Mouse (Mus musculus): ENCODE measurements around the gene Esr2. TPM values are rescaled to one million over a fixed set of nuclear protein-coding genes. Genes with fewer than 3 reads are reported as not detected.

The Esr2 gene
- polyA plus RNA-seq, 1 experiment from 2014 or later, result 0.08 TPM

- H3K9ac ChIP-seq, result no peak overlapping the region
- 72% methylated on average over 3 of the region's 3 CpGs for WGBS
- H3K36me3 ChIP-seq (replicated peaks; ENCODE audit: control insufficient read depth, insufficient read depth), result no peaks in the 10 kb centered on the region
- no peak for DNase-seq (ENCODE audit: low spot score)
- no peak for ATAC-seq (ENCODE audit: low FRiP score)
- H3K9me3 ChIP-seq (ENCODE audit: control insufficient read depth, low read length), result no peaks in the 10 kb centered on the region
- no peaks in the 10 kb centered on the region for H3K4me1 ChIP-seq (replicated peaks; ENCODE audit: control insufficient read depth, insufficient read depth, low read length)
- H3K4me2 ChIP-seq (replicated peaks), result no peak overlapping the region
- no peaks in the 10 kb centered on the region for H3K27me3 ChIP-seq (ENCODE audit: control insufficient read depth, insufficient read depth, low read length)
- no peak overlapping the region for H3K4me3 ChIP-seq (replicated peaks; ENCODE audit: low read length)
- no peak overlapping the region for H3K27ac ChIP-seq
These were observed 48.8 kb downstream of the Esr2 start for GRCm38 (mm10) chr12:76128306-76128705.

- H3K27ac ChIP-seq, result no peak overlapping the region
- H3K9ac ChIP-seq, result no peak overlapping the region
- H3K4me2 ChIP-seq (replicated peaks), result no peak overlapping the region
- WGBS, result 93% methylated on average over 6 of the region's 6 CpGs
- ATAC-seq (ENCODE audit: low FRiP score) (no peak), DNase-seq (ENCODE audit: low spot score) (no peak)
- H3K4me1 ChIP-seq (replicated peaks; ENCODE audit: control insufficient read depth, insufficient read depth, low read length), result no peaks in the 10 kb centered on the region
- no peaks in the 10 kb centered on the region for H3K9me3 ChIP-seq (ENCODE audit: control insufficient read depth, low read length)
- no peak overlapping the region for H3K4me3 ChIP-seq (replicated peaks; ENCODE audit: low read length)
- no peaks in the 10 kb centered on the region for H3K27me3 ChIP-seq (ENCODE audit: control insufficient read depth, insufficient read depth, low read length)
- no peaks in the 10 kb centered on the region for H3K36me3 ChIP-seq (replicated peaks; ENCODE audit: control insufficient read depth, insufficient read depth)
These were observed 53.8 kb downstream of the Esr2 start for GRCm38 (mm10) chr12:76123223-76123622.

- 70% methylated on average over 4 of the region's 4 CpGs for WGBS
These were observed 59.4 kb downstream of the Esr2 start for GRCm38 (mm10) chr12:76117632-76118153.

GRCm38 (mm10) chr12:76116577-76116976 is 60.5 kb downstream of the Esr2 start:
- no peaks in the 10 kb centered on the region for H3K27me3 ChIP-seq (ENCODE audit: control insufficient read depth, insufficient read depth, low read length)
- H3K27ac ChIP-seq, result no peak overlapping the region
- DNase-seq (ENCODE audit: low spot score), result no peak
- no peak overlapping the region for H3K4me2 ChIP-seq (replicated peaks)
- ATAC-seq (ENCODE audit: low FRiP score), result no peak
- peaks cover under 1% of the 10 kb centered on the region; the same call in 1 of the 2 replicates for H3K36me3 ChIP-seq (replicated peaks; ENCODE audit: control insufficient read depth, insufficient read depth)
- H3K9me3 ChIP-seq (ENCODE audit: control insufficient read depth, low read length), result no peaks in the 10 kb centered on the region
- H3K9ac ChIP-seq, result no peak overlapping the region
- no peaks in the 10 kb centered on the region for H3K4me1 ChIP-seq (replicated peaks; ENCODE audit: control insufficient read depth, insufficient read depth, low read length)
- 82% methylated on average over 4 of the region's 4 CpGs for WGBS
- no peak overlapping the region for H3K4me3 ChIP-seq (replicated peaks; ENCODE audit: low read length)

More at GRCm38 (mm10) chr12:76117632-76118153, 59.4 kb downstream of the Esr2 start:
- no peak overlapping the region for H3K27ac ChIP-seq
- no peaks in the 10 kb centered on the region for H3K9me3 ChIP-seq (ENCODE audit: control insufficient read depth, low read length)
- no peak overlapping the region for H3K9ac ChIP-seq
- H3K4me1 ChIP-seq (replicated peaks; ENCODE audit: control insufficient read depth, insufficient read depth, low read length), result no peaks in the 10 kb centered on the region
- DNase-seq (ENCODE audit: low spot score), result no peak
- H3K27me3 ChIP-seq (ENCODE audit: control insufficient read depth, insufficient read depth, low read length), result no peaks in the 10 kb centered on the region
- H3K4me2 ChIP-seq (replicated peaks), result no peak overlapping the region
- no peak for ATAC-seq (ENCODE audit: low FRiP score)
- no peaks in the 10 kb centered on the region for H3K36me3 ChIP-seq (replicated peaks; ENCODE audit: control insufficient read depth, insufficient read depth)
- H3K4me3 ChIP-seq (replicated peaks; ENCODE audit: low read length), result no peak overlapping the region

- Histone ChIP-seq H3K27ac (no peak overlapping the region), H3K4me3 (replicated peaks; ENCODE audit: low read length) (no peak overlapping the region), H3K36me3 (replicated peaks; ENCODE audit: control insufficient read depth, insufficient read depth) (peaks cover 51% of the 10 kb centered on the region), H3K9me3 (ENCODE audit: control insufficient read depth, low read length) (no peaks in the 10 kb centered on the region), H3K4me2 (replicated peaks) (no peak overlapping the region), H3K27me3 (ENCODE audit: control insufficient read depth, insufficient read depth, low read length) (no peaks in the 10 kb centered on the region), H3K9ac (no peak overlapping the region), H3K4me1 (replicated peaks; ENCODE audit: control insufficient read depth, insufficient read depth, low read length) (no peaks in the 10 kb centered on the region)
- WGBS, result 82% methylated on average over 3 of the region's 3 CpGs
- DNase-seq (ENCODE audit: low spot score), result no peak
- ATAC-seq (ENCODE audit: low FRiP score), result no peak
These were observed 66.0 kb downstream of the Esr2 start for GRCm38 (mm10) chr12:76111046-76111445.

DNA sequence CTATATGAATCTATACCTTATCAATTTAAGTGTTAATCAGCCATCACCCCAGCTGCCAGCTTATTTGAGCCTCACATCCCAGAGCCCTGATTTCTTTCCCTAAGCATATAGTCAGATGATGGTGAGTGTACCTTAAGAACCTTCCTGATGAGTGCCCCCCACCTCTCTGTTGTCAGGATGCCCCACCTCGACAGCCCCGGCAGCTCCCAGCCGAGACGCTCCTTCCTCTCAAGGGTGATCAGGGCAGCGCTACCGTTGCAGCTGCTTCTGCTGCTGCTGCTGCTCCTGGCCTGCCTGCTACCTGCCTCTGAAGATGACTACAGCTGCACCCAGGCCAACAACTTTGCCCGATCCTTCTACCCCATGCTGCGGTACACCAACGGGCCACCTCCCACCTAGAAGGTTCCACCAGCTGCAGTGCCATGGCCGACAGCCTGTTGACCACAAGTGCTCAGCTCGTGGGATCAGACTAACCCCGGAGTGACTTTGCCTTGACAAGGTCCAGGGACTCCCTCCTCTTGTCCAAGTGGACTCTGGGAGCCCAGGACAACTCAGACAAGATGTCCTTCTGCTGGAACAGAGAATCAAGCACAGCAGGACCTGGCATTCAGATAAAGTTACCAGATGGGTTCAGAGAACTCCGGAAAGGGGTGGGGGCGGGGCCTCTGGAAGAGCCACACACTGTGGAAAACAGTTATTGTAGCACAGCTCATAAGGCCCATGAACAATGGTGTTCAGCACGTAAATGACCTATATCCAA is 67.2 kb downstream of the Esr2 start:
- 93% methylated on average over 15 of the region's 15 CpGs for WGBS
- peaks cover 63% of the 10 kb centered on the region for H3K36me3 ChIP-seq (replicated peaks; ENCODE audit: control insufficient read depth, insufficient read depth)
- ATAC-seq (ENCODE audit: low FRiP score) (no peak), DNase-seq (ENCODE audit: low spot score) (no peak)
- H3K9ac ChIP-seq, result no peak overlapping the region
- H3K4me1 ChIP-seq (replicated peaks; ENCODE audit: control insufficient read depth, insufficient read depth, low read length), result no peaks in the 10 kb centered on the region
- H3K27ac ChIP-seq, result no peak overlapping the region
- H3K4me3 ChIP-seq (replicated peaks; ENCODE audit: low read length), result no peak overlapping the region
- no peaks in the 10 kb centered on the region for H3K9me3 ChIP-seq (ENCODE audit: control insufficient read depth, low read length)
- no peaks in the 10 kb centered on the region for H3K27me3 ChIP-seq (ENCODE audit: control insufficient read depth, insufficient read depth, low read length)
- H3K4me2 ChIP-seq (replicated peaks), result no peak overlapping the region

DNA sequence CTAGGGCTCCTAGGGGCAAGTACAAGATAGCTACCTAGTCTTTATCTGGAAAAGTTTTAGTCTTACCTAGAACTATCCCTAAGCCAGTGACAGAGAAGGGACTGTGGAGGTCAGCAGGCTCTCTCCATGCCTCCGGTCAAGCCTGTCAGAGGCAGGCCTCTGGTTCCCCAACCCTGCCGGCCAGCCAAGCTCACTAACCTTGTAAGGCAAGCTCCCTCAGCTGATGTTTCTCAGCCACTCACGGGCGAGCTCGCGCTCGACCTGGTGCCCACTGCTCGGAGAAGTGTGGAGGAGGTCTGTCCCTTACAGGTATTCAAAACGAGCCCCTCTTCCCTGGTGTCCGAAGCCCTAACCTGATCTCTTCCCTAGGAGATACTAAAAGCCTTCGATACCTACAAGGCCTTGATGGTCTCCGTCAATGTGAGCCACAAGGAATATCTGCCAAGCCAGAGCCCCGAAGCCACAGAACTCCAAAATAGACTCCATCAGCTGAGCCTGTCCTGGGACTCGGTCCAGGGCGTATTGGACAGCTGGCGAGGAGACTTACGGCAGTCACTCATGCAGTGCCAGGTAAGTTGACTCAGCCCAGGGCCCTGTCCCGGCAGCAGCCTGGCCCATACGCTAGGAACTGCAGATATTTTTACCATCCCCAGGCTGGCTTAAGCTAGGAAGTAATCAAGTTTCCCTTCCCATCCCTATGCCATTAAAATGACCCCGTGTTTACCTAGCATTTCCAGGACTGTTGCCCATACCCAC is 72.3 kb downstream of the Esr2 start:
- Histone ChIP-seq H3K9me3 (ENCODE audit: control insufficient read depth, low read length) (no peaks in the 10 kb centered on the region), H3K36me3 (replicated peaks; ENCODE audit: control insufficient read depth, insufficient read depth) (peaks cover 95% of the 10 kb centered on the region), H3K4me2 (replicated peaks) (no peak overlapping the region), H3K9ac (no peak overlapping the region), H3K4me3 (replicated peaks; ENCODE audit: low read length) (no peak overlapping the region), H3K27me3 (ENCODE audit: control insufficient read depth, insufficient read depth, low read length) (no peaks in the 10 kb centered on the region), H3K27ac (no peak overlapping the region), H3K4me1 (replicated peaks; ENCODE audit: control insufficient read depth, insufficient read depth, low read length) (no peaks in the 10 kb centered on the region)
- no peak for ATAC-seq (ENCODE audit: low FRiP score)
- no peak for DNase-seq (ENCODE audit: low spot score)
- WGBS, result 96% methylated on average over 20 of the region's 20 CpGs

DNA sequence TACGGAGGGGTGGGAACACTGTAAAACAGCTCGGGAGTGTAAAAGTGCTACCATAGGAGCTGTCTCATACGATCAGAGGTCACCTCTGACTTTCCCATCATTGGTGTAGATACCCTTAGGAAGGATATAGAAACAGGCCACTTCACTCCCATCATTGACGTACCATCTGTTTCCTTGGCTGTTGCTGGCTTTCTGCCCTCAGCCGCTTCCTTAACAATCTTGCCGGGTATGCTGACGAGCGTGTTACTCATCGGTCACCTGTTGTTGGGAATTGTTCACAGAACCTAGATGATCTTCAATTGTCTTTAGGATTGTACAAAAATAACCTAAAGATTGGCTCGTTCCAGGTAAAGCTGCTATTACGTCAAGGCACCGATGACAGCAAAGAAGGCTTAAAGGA is 74.4 kb downstream of the Esr2 start:
- Histone ChIP-seq H3K27me3 (ENCODE audit: control insufficient read depth, insufficient read depth, low read length) (no peaks in the 10 kb centered on the region), H3K27ac (no peak overlapping the region), H3K4me3 (replicated peaks; ENCODE audit: low read length) (no peak overlapping the region), H3K36me3 (replicated peaks; ENCODE audit: control insufficient read depth, insufficient read depth) (peaks cover 96% of the 10 kb centered on the region), H3K9ac (no peak overlapping the region), H3K4me1 (replicated peaks; ENCODE audit: control insufficient read depth, insufficient read depth, low read length) (no peaks in the 10 kb centered on the region), H3K4me2 (replicated peaks) (no peak overlapping the region), H3K9me3 (ENCODE audit: control insufficient read depth, low read length) (no peaks in the 10 kb centered on the region)
- no peak for DNase-seq (ENCODE audit: low spot score)
- ATAC-seq (ENCODE audit: low FRiP score), result no peak
- WGBS, result 91% methylated on average over 12 of the region's 12 CpGs
